Mouse (Mus musculus) 3134 (cell line): ENCODE measurements at regions not wholly inside any gene's neighbourhood (a gene's known extent, or its start where the extent isn't known, plus 50 kb on each side); places are given as distances from the start of the nearest gene placed in this dataset.

Source experiments
- DNase-seq: peaks from one replicate; pipeline ENCODE4 v3.0.0-alpha.2; 2011; ENCODE audit warnings: low spot score; ENCODE audit not compliant: insufficient read length; ENCODE audit errors: extremely low read depth

- DNase-seq: peak; percentile 97
Measured at GRCm38 (mm10) chr2:30743976-30744620, 59.4 kb downstream of the 1700001O22Rik start.

GRCm38 (mm10) chr2:30743265-30743846 is 60.1 kb downstream of the 1700001O22Rik start:
- peak; percentile 82 for DNase-seq

GRCm38 (mm10) chr2:30741450-30741849 is 62.0 kb downstream of the 1700001O22Rik start:
- no peak for DNase-seq

GRCm38 (mm10) chr2:30737759-30738158 is 65.7 kb downstream of the 1700001O22Rik start:
- no peak for DNase-seq

GRCm38 (mm10) chr2:30736705-30737104 is 66.8 kb downstream of the 1700001O22Rik start:
- no peak for DNase-seq

GRCm38 (mm10) chr2:30736236-30736635 is 67.2 kb downstream of the 1700001O22Rik start:
- DNase-seq: no peak

GRCm38 (mm10) chr2:30733853-30734252 is 69.6 kb downstream of the 1700001O22Rik start:
- DNase-seq: no peak

GRCm38 (mm10) chr2:30731832-30732231 is 71.6 kb downstream of the 1700001O22Rik start:
- no peak for DNase-seq

- DNase-seq: no peak
Measured at GRCm38 (mm10) chr2:30727948-30728347, 75.5 kb downstream of the 1700001O22Rik start.

- no peak for DNase-seq
Measured at GRCm38 (mm10) chr2:30725601-30726489, 77.6 kb downstream of the 1700001O22Rik start.

- DNase-seq: no peak
Measured at GRCm38 (mm10) chr2:30725186-30725585, 78.3 kb downstream of the 1700001O22Rik start.

- no peak for DNase-seq
Measured at GRCm38 (mm10) chr2:30724521-30724920, 78.9 kb downstream of the 1700001O22Rik start.

GRCm38 (mm10) chr2:30723059-30723587 is 80.3 kb downstream of the 1700001O22Rik start:
- DNase-seq: peak; percentile 75

GRCm38 (mm10) chr2:30722263-30723050 is 81.0 kb downstream of the 1700001O22Rik start:
- DNase-seq: no peak

GRCm38 (mm10) chr2:30721473-30722262 is 81.8 kb downstream of the 1700001O22Rik start:
- peak; percentile 63 for DNase-seq

GRCm38 (mm10) chr2:30721048-30721461 is 82.4 kb downstream of the 1700001O22Rik start:
- DNase-seq: no peak

- DNase-seq: no peak
Measured at GRCm38 (mm10) chr2:30720291-30720690, 83.2 kb downstream of the 1700001O22Rik start.

- peak; percentile 72 for DNase-seq
Measured at GRCm38 (mm10) chr2:30719611-30720290, 83.7 kb downstream of the 1700001O22Rik start.
